ENCODE assay signal across 9 mouse cellular contexts in genomic region chr17:71164991-71165390, GRCm38 (mm10). TPM values are rescaled to one million over a fixed set of nuclear protein-coding genes. Genes with fewer than 3 reads are reported as not detected.
DNase-seq lines count a peak whose midpoint lies in the region; ATAC-seq and TF ChIP-seq lines count a peak whose summit lies in the region.
"Had no signal": no experiment of that assay in that cellular context is flagged by ENCODE, and none has a peak within 500 bp of the region (broad histone marks: within the 10 kb centered on the region; RNA-seq: fewer than 3 reads in every experiment).

No protein-coding gene starts in this region.

- TF ChIP-seq CTCF in lung, embryonic 14.5 days (IDR thresholded peaks at IDR 0.05; ENCODE audit: low read depth) = no peak
- TF ChIP-seq CTCF in intestine, postnatal 0 days (IDR thresholded peaks at IDR 0.05; ENCODE audit: low read depth) = no peak
- no peak for TF ChIP-seq CTCF in forebrain, postnatal 0 days (IDR thresholded peaks at IDR 0.05; ENCODE audit: low read depth)

- H3K4me3 ChIP-seq in lung, embryonic 14.5 days (ENCODE audit: low read depth, low read length) = no peak overlapping the region
- no peak overlapping the region for H3K4me3 ChIP-seq in intestine, postnatal 0 days (ENCODE audit: low read depth, low read length)
- no peak overlapping the region for H3K4me3 ChIP-seq in forebrain, postnatal 0 days (ENCODE audit: low read depth, low read length)
- H3K4me3 ChIP-seq: hindbrain, embryonic 13.5 days had no signal

- H3K27ac ChIP-seq in lung, embryonic 14.5 days (ENCODE audit: low read depth) = no peak overlapping the region
- H3K27ac ChIP-seq in intestine, postnatal 0 days (ENCODE audit: low read depth, low read length) = 0 out of 2 replicates have a peak overlapping the region, but pooled peaks have one; percentile 9
- no peak overlapping the region for H3K27ac ChIP-seq in forebrain, postnatal 0 days (ENCODE audit: low read depth, low read length)
- H3K27ac ChIP-seq: hindbrain, embryonic 13.5 days had no signal

- DNase-seq in adrenal gland, adult 2 months = peak; percentile 61
- no peak for DNase-seq in adrenal gland, adult 18-20 months (ENCODE audit: low spot score in 2 of 2)
- peak; percentile 23 for DNase-seq in lung, embryonic 14.5 days
- DNase-seq in lung, postnatal 14 days = no peak
- no peak for DNase-seq in cerebellum, adult 18-20 months
- DNase-seq in forebrain, postnatal 0 days = no peak

- no peak for ATAC-seq in lung, embryonic 14.5 days (ENCODE audit: insufficient read depth)
- peak; percentile 75 for ATAC-seq in intestine, postnatal 0 days
- peak; percentile 96 for ATAC-seq in monocyte, adult 5-6 weeks (replicated peaks; ENCODE audit: insufficient number of reproducible peaks, low FRiP score, low TSS enrichment, poor library complexity, severe bottlenecking)
- ATAC-seq in forebrain, postnatal 0 days = no peak; the same call in 1 of the 2 replicates

- no peak overlapping the region for H3K4me2 ChIP-seq in lung, embryonic 14.5 days
- H3K4me2 ChIP-seq in intestine, postnatal 0 days (replicated peaks; ENCODE audit: low read depth) = no peak overlapping the region
- H3K4me2 ChIP-seq in forebrain, postnatal 0 days (ENCODE audit: low read depth) = no peak overlapping the region
- H3K4me2 ChIP-seq: hindbrain, embryonic 13.5 days had no signal

- WGBS in lung, embryonic 14.5 days = 65% methylated on average over 6 of the region's 6 CpGs
- WGBS in intestine, postnatal 0 days = 38% methylated on average over 6 of the region's 6 CpGs
- 75% methylated on average over 6 of the region's 6 CpGs for WGBS in forebrain, postnatal 0 days

- H3K36me3 ChIP-seq in lung, embryonic 14.5 days (ENCODE audit: insufficient read depth) = no peaks in the 10 kb centered on the region
- H3K36me3 ChIP-seq in intestine, postnatal 0 days (ENCODE audit: control insufficient read depth, insufficient read depth) = no peaks in the 10 kb centered on the region
- no peaks in the 10 kb centered on the region for H3K36me3 ChIP-seq in forebrain, postnatal 0 days (ENCODE audit: insufficient read depth)
- H3K36me3 ChIP-seq: hindbrain, embryonic 13.5 days had no signal

- no peak overlapping the region for H3K9ac ChIP-seq in lung, embryonic 14.5 days
- no peak overlapping the region for H3K9ac ChIP-seq in intestine, postnatal 0 days (ENCODE audit: low read depth, low read length)
- H3K9ac ChIP-seq in forebrain, postnatal 0 days = no peak overlapping the region
- H3K9ac ChIP-seq: hindbrain, embryonic 13.5 days had no signal

- no peaks in the 10 kb centered on the region for H3K27me3 ChIP-seq in lung, embryonic 14.5 days (ENCODE audit: insufficient read depth, low read length)
- no peaks in the 10 kb centered on the region for H3K27me3 ChIP-seq in intestine, postnatal 0 days (replicated peaks; ENCODE audit: control insufficient read depth, insufficient read depth, low read length)
- no peaks in the 10 kb centered on the region for H3K27me3 ChIP-seq in forebrain, postnatal 0 days (ENCODE audit: insufficient read depth, low read length)
- H3K27me3 ChIP-seq: hindbrain, embryonic 13.5 days had no signal

- no peaks in the 10 kb centered on the region for H3K9me3 ChIP-seq in lung, embryonic 14.5 days (ENCODE audit: low read depth, low read length)
- no peaks in the 10 kb centered on the region for H3K9me3 ChIP-seq in intestine, postnatal 0 days (ENCODE audit: control insufficient read depth)
- H3K9me3 ChIP-seq in forebrain, postnatal 0 days (ENCODE audit: low read length) = no peaks in the 10 kb centered on the region
- H3K9me3 ChIP-seq: hindbrain, embryonic 13.5 days had no signal

- H3K4me1 ChIP-seq in lung, embryonic 14.5 days (ENCODE audit: insufficient read depth) = 0 out of 2 replicates have a peak, but pooled peaks cover 4% of the 10 kb centered on the region
- H3K4me1 ChIP-seq in intestine, postnatal 0 days (replicated peaks; ENCODE audit: control insufficient read depth, insufficient read depth, low read length) = 0 out of 2 replicates have a peak, but pooled peaks cover 4% of the 10 kb centered on the region
- no peaks in the 10 kb centered on the region for H3K4me1 ChIP-seq in forebrain, postnatal 0 days (ENCODE audit: insufficient read depth)
- H3K4me1 ChIP-seq: hindbrain, embryonic 13.5 days had no signal

RNA-seq across cellular contexts. Expression of gene Lpin2, which starts 17.4 kb away (rescaled TPM):
- total RNA-seq in adrenal gland, adult 2 months (2021) = 10 to 100 TPM; 38.1 to 43.0 TPM
- polyA plus RNA-seq in adrenal gland, adult 2 months (2012; rRNA removed) = 7.0 and 8.2 TPM in 2 replicates
- 10 to 100 TPM; 34.4 to 40.1 TPM for total RNA-seq in adrenal gland, adult 18-20 months (2021)
- polyA plus RNA-seq in lung, embryonic 14.5 days (2014; fragmentation: Nextera tagmentation; extraction: Ambion mirVana) = 37.2 and 39.9 TPM in 2 replicates
- polyA plus RNA-seq in intestine, postnatal 0 days (2015; fragmentation: Nextera tagmentation; extraction: Ambion mirVana) = 22.2 and 24.8 TPM in 2 replicates
- total RNA-seq in monocyte, adult 5-6 weeks (2017) = 60.3 to 91.9 TPM (median 84.4 TPM) in 3 replicates
- total RNA-seq in forebrain, postnatal 0 days (2014; rRNA removed) = 44.5 and 58.6 TPM in 2 replicates
- polyA plus RNA-seq in forebrain, postnatal 0 days (2015; fragmentation: Nextera tagmentation; extraction: Ambion mirVana) = 23.6 and 32.5 TPM in 2 replicates

Comparison
In these comparisons a context has a peak if more than half of its experiments do, and no peak if none do; other contexts are left out.
1. DNase-seq: peak in adrenal gland, adult 2 months (single experiment) and lung, embryonic 14.5 days (single experiment); none in adrenal gland, adult 18-20 months (0 of 2), lung, postnatal 14 days (single experiment), cerebellum, adult 18-20 months (0 of 2) and forebrain, postnatal 0 days (single experiment).
2. ATAC-seq: peak in intestine, postnatal 0 days (single experiment) and monocyte, adult 5-6 weeks (single experiment); none in lung, embryonic 14.5 days (single experiment) and forebrain, postnatal 0 days (single experiment).